Mouse (Mus musculus) CD4-positive helper T cell, adult 2 months (primary cell): ENCODE measurements at regions not wholly inside any gene's neighbourhood (a gene's known extent, or its start where the extent isn't known, plus 50 kb on each side); places are given as distances from the start of the nearest gene placed in this dataset.
A peak's percentile ranks its signal among the peaks of the same experiment; 100 is the strongest.

Experiments used
- DNase-seq: peaks from one replicate; pipeline ENCODE4 v3.0.0-alpha.2; 2012; ENCODE audit warnings: low read depth, missing footprints, low spot score

GRCm38 (mm10) chr3:15112177-15112838 lies 219.8 kb downstream of the Gm9733 start:
- DNase-seq, result no peak

GRCm38 (mm10) chr3:15118634-15119356 lies 213.3 kb downstream of the Gm9733 start:
- DNase-seq, result no peak

GRCm38 (mm10) chr3:15126736-15127135 lies 205.4 kb downstream of the Gm9733 start:
- peak; percentile 21 for DNase-seq

GRCm38 (mm10) chr3:15128370-15128769 lies 203.7 kb downstream of the Gm9733 start:
- no peak for DNase-seq

GRCm38 (mm10) chr3:15128960-15129359 lies 203.1 kb downstream of the Gm9733 start:
- no peak for DNase-seq

GRCm38 (mm10) chr3:15129729-15130369 lies 202.3 kb downstream of the Gm9733 start:
- no peak for DNase-seq

- no peak for DNase-seq
Observed at GRCm38 (mm10) chr3:15132136-15132535, 200.0 kb downstream of the Gm9733 start.

- no peak for DNase-seq
Observed at GRCm38 (mm10) chr3:15139550-15139949, 192.6 kb downstream of the Gm9733 start.

- DNase-seq, result no peak
Observed at GRCm38 (mm10) chr3:15153710-15154109, 178.4 kb downstream of the Gm9733 start.

- no peak for DNase-seq
Observed at GRCm38 (mm10) chr3:15154153-15154552, 177.9 kb downstream of the Gm9733 start.

- DNase-seq, result no peak
Observed at GRCm38 (mm10) chr3:15156681-15157080, 175.4 kb downstream of the Gm9733 start.

GRCm38 (mm10) chr3:15157842-15158241 lies 174.3 kb downstream of the Gm9733 start:
- DNase-seq, result no peak

- no peak for DNase-seq
Observed at GRCm38 (mm10) chr3:15158926-15159325, 173.2 kb downstream of the Gm9733 start.

GRCm38 (mm10) chr3:15159965-15160714 lies 172.0 kb downstream of the Gm9733 start:
- DNase-seq, result no peak

- DNase-seq, result no peak
Observed at GRCm38 (mm10) chr3:15175811-15176210, 156.3 kb downstream of the Gm9733 start.

GRCm38 (mm10) chr3:15179079-15179812 lies 152.9 kb downstream of the Gm9733 start:
- no peak for DNase-seq

- no peak for DNase-seq
Observed at GRCm38 (mm10) chr3:15181111-15181510, 151.0 kb downstream of the Gm9733 start.

GRCm38 (mm10) chr3:15186731-15187130 lies 145.4 kb downstream of the Gm9733 start:
- DNase-seq, result no peak

- peak; percentile 63 for DNase-seq
Observed at GRCm38 (mm10) chr3:15194362-15194761, 137.7 kb downstream of the Gm9733 start.

- no peak for DNase-seq
Observed at GRCm38 (mm10) chr3:15196101-15196500, 136.0 kb downstream of the Gm9733 start.

- no peak for DNase-seq
Observed at GRCm38 (mm10) chr3:15198086-15198485, 134.0 kb downstream of the Gm9733 start.
